Mouse (Mus musculus) heart, embryonic 15.5 days (tissue): ENCODE measurements around the gene Hist1h4a. TPM values are rescaled to one million over a fixed set of nuclear protein-coding genes. Genes with fewer than 3 reads are reported as not detected.
A peak's percentile ranks its signal among the peaks of the same experiment; 100 is the strongest.
"Not testable (repeated sequence)": the region's sequence is repeated elsewhere in the genome, so short reads cannot be mapped to it uniquely, and the experiment has no call there.

Experiments
- ATAC-seq: fragments of 200-750 bp; cut with Nextera tagmentation; replicated peaks from 2 replicates; pipeline ENCODE4 v1.8.0; 2017; ENCODE audit warnings: low read depth, moderate TSS enrichment; ENCODE audit not compliant: insufficient number of reproducible peaks, insufficient read depth, low FRiP score
- H3K27ac ChIP-seq: fragments of 300-500 bp; sonication (generic); 2 replicates; pipeline ENCODE4 v1.5.1; 2015; ENCODE audit warnings: mild to moderate bottlenecking, inconsistent platforms
- H3K27me3 ChIP-seq: fragments of 300-500 bp; sonication (generic); 2 replicates; pipeline ENCODE4 v1.6.1; 2015; ENCODE audit warnings: inconsistent platforms
- H3K36me3 ChIP-seq: fragments of 300-500 bp; sonication (generic); 2 replicates; pipeline ENCODE4 v1.6.1; 2015; ENCODE audit warnings: mild to moderate bottlenecking, inconsistent platforms
- H3K4me1 ChIP-seq: fragments of 300-500 bp; sonication (generic); replicated peaks from 2 replicates; pipeline ENCODE4 v1.6.1; 2015; ENCODE audit warnings: inconsistent platforms
- H3K4me2 ChIP-seq: fragments of 300-500 bp; sonication (generic); 2 replicates; pipeline ENCODE4 v1.6.1; 2015; ENCODE audit warnings: inconsistent platforms, mild to moderate bottlenecking, moderate library complexity
- H3K4me3 ChIP-seq: fragments of 300-500 bp; sonication (generic); 2 replicates; pipeline ENCODE4 v1.5.1; 2015; ENCODE audit warnings: mild to moderate bottlenecking, inconsistent platforms
- H3K9ac ChIP-seq: fragments of 300-500 bp; sonication (generic); 2 replicates; pipeline ENCODE4 v1.6.1; 2015; ENCODE audit warnings: mild to moderate bottlenecking, inconsistent platforms
- H3K9me3 ChIP-seq: fragments of 300-500 bp; sonication (generic); replicated peaks from 2 replicates; pipeline ENCODE4 v1.6.1; 2016; ENCODE audit warnings: inconsistent platforms
- WGBS: fragments of 180-500 bp; shearing (Covaris S2); methylation state at CpG from one replicate; pipeline ENCODE4 v1.1.7; 2015; ENCODE audit warnings: mixed read lengths; 5-methylcytosine and 5-hydroxymethylcytosine counted together
- polyA plus RNA-seq: library from polyadenylated mRNA; unstranded; fragments of >200 nt; fragmentation: Nextera tagmentation; extraction: Ambion mirVana; gene quantifications from 2 replicates; pipeline ENCODE4 v1.2.1, GENCODE M21; 2015

Hist1h4a gene
- polyA plus RNA-seq, 1 experiment from 2014 or later, result not detected

DNA sequence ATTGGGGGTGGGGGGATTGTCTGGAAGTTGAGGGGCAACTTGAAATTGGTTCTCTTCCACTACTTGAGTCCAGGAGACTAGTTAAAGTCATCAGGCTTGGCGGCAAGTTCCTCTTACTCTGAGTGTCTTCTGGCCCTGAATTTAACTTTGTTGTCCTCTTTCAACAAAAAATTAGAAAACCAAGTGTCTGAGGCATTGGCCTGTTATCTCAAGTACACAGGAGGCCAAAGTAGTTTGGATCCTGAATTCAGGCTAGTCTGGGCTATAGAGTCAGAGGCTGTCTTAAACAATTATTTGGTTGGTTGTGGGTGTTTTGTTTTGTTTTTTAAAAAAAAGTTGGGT, 4.1 kb upstream of the Hist1h4a start:
- Histone ChIP-seq H3K9ac (no peak overlapping the region), H3K9me3 (no peaks in the 10 kb centered on the region), H3K27ac (no peak overlapping the region), H3K36me3 (no peaks in the 10 kb centered on the region), H3K27me3 (no peaks in the 10 kb centered on the region), H3K4me2 (no peak overlapping the region), H3K4me3 (no peak overlapping the region), H3K4me1 (peaks cover 27% of the 10 kb centered on the region)
- 81% methylated on average over 1 of the region's 1 CpGs for WGBS
- ATAC-seq, result no peak

DNA sequence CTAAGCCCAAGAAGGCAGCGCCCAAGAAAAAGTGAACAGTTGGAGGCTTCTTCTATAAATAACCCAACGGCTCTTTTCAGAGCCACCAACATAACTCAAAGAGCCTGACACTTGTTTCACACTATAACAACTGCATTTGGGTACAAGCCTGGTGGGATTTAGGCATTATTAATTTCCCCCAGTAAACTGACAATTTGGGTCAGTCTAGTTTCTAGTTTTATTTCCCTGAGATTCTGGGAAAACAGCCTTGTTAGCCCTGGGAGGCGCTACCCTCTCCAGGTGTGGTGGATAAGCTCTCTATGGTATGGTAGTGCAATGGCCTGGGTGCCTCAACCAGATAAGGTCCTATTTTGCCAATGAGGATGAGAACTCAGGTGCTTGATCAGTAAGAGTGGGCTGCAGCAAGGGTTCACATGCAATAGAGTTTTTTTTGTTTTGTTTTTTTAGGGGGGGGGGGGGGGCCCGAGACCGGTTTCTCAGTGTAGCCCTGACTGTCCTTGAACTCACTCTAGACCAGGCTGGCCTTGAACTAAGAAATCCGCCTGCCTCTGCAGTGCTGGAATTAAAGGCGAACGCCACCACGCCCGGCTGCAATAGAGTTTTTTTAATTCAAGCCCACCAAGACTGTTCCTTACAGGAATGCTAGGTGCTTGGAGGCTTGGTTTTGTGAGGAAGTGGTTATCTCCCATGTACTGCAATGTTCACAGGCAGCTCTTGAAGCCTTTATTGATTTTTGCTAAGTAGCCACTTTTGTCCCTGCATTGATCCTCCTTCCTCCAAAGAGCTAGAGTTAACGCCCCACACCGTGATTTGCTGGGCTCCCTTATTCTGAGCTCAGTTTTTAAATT, 3.5 kb upstream of the Hist1h4a start:
- Histone ChIP-seq H3K9ac (peak overlapping the region; percentile 75), H3K4me1 (peaks cover 31% of the 10 kb centered on the region), H3K36me3 (no peaks in the 10 kb centered on the region), H3K9me3 (no peaks in the 10 kb centered on the region), H3K27me3 (no peaks in the 10 kb centered on the region), H3K4me3 (peak overlapping the region; percentile 68), H3K27ac (peak overlapping the region; percentile 95), H3K4me2 (peak overlapping the region; percentile 92)
- no peak for ATAC-seq
- 43% methylated on average over 12 of the region's 12 CpGs for WGBS

- peak within 1 kb of the TSS; percentile 75 for H3K9ac ChIP-seq
- H3K36me3 ChIP-seq, result no peaks in the 10 kb centered on the region
- H3K4me3 ChIP-seq, result peak within 1 kb of the TSS; percentile 68
- WGBS, result 4% methylated on average over 34 of the region's 34 CpGs
- peak within 1 kb of the TSS; percentile 92 for H3K4me2 ChIP-seq
- H3K27ac ChIP-seq, result peak within 1 kb of the TSS; percentile 95
- no peaks in the 10 kb centered on the region for H3K9me3 ChIP-seq
- peak; percentile 67 for ATAC-seq
- H3K4me1 ChIP-seq, result peaks cover 29% of the 10 kb centered on the region
- H3K27me3 ChIP-seq, result no peaks in the 10 kb centered on the region
These were observed 2.7 kb upstream of the Hist1h4a start, which contains the start of gene Hist1h1a for GRCm38 (mm10) chr13:23763586-23764323. Gene Hist1h1a, plus strand, starts transcription at chr13:23763666.

GRCm38 (mm10) chr13:23763242-23763585, 2.2 kb upstream of the Hist1h4a start:
- Histone ChIP-seq H3K4me3 (peak overlapping the region; percentile 68), H3K4me2 (peak overlapping the region; percentile 92), H3K27me3 (no peaks in the 10 kb centered on the region), H3K27ac (peak overlapping the region; percentile 95), H3K36me3 (no peaks in the 10 kb centered on the region), H3K9me3 (no peaks in the 10 kb centered on the region), H3K9ac (peak overlapping the region; percentile 75), H3K4me1 (peaks cover 29% of the 10 kb centered on the region)
- ATAC-seq, result no peak
- WGBS, result under 1% methylated on average over 10 of the region's 10 CpGs

- peaks cover 34% of the 10 kb centered on the region for H3K4me1 ChIP-seq
These were observed 1.1 kb upstream of the Hist1h4a start, which contains the start of gene Hist1h3a for GRCm38 (mm10) chr13:23761871-23762821. Gene Hist1h3a, minus strand, starts transcription at chr13:23762386.

DNA sequence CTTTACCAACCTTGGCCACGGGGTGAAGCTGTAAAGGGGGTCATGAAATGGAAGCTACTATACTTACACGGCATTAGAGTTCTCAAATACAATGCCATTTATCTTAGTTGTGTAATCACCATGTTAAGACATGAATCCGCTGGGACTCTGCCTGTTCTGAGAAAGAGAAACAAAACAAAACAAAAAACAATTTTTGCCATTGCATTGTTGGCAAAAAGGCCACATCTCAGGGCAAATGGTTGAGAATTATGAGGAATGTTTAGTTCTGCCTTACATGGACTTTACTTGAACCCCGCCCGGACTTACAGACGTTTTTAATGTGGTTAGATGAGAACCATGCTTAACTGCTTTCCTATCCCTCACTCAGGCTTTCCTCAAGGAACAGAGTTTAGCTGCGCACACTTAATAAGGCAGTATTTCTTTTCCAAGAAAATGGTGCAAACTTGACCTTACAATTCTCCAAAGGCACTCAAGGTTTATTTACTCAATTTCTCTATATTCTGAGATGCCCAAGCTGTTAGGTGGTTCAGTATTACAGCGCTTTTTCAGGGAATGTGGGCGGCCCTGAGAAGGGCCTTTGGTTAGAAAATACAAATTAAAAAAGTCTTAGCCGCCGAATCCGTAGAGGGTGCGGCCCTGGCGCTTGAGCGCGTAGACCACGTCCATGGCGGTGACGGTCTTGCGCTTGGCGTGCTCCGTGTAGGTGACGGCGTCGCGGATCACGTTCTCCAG, 624 bp downstream of the Hist1h4a start:
- no peaks in the 10 kb centered on the region for H3K9me3 ChIP-seq
- peaks cover 34% of the 10 kb centered on the region for H3K4me1 ChIP-seq
- peak overlapping the region; percentile 92 for H3K4me2 ChIP-seq
- no peaks in the 10 kb centered on the region for H3K36me3 ChIP-seq
- 2% methylated on average over 23 of the region's 27 CpGs for WGBS
- peak overlapping the region; percentile 53 for H3K9ac ChIP-seq
- no peaks in the 10 kb centered on the region for H3K27me3 ChIP-seq
- H3K4me3 ChIP-seq, result peak overlapping the region; percentile 68
- no peak for ATAC-seq
- H3K27ac ChIP-seq, result peak overlapping the region; percentile 95

More at GRCm38 (mm10) chr13:23761871-23762821, 1.1 kb upstream of the Hist1h4a start, which contains the start of gene Hist1h3a:
- peak; percentile 51 for ATAC-seq
- WGBS, result under 1% methylated on average over 29 of the region's 52 CpGs
- not testable (repeated sequence) for H3K9me3 ChIP-seq, H3K27me3 ChIP-seq, H3K36me3 ChIP-seq
- peak within 1 kb of the TSS; percentile 92 for H3K4me2 ChIP-seq
- H3K27ac ChIP-seq, result peak within 1 kb of the TSS; percentile 95
- H3K9ac ChIP-seq, result peak within 1 kb of the TSS; percentile 75
- H3K4me3 ChIP-seq, result peak within 1 kb of the TSS; percentile 68

DNA sequence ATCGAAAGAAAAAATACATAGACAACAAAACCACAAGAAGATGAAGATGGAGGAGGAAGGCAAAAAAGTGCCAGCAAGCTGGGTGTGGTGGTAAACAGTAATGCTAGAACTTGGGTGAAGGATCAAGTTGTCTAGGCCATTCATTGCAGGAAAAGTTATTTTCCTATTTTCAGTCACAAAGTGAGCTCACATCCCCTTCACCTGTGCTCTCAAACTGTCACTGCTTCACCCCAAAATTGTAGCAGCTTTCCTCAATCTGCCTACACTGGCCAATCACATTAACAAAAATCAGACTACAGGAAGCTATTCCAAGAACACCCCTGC, 1.2 kb downstream of the Hist1h4a start:
- Histone ChIP-seq H3K4me1 (peaks cover 34% of the 10 kb centered on the region), H3K9ac (no peak overlapping the region), H3K4me2 (peak overlapping the region; percentile 92), H3K4me3 (peak overlapping the region; percentile 68; the same call in 1 of the 2 replicates), H3K27ac (peak overlapping the region; percentile 95), H3K36me3 (no peaks in the 10 kb centered on the region), H3K9me3 (no peaks in the 10 kb centered on the region), H3K27me3 (no peaks in the 10 kb centered on the region)
- no peak for ATAC-seq
- 61% methylated on average over 1 of the region's 1 CpGs for WGBS

- no peaks in the 10 kb centered on the region for H3K36me3 ChIP-seq
- no peak overlapping the region for H3K27ac ChIP-seq
- H3K27me3 ChIP-seq, result no peaks in the 10 kb centered on the region
- H3K4me3 ChIP-seq, result no peak overlapping the region
- no peak for ATAC-seq
- 83% methylated on average over 3 of the region's 3 CpGs for WGBS
- no peaks in the 10 kb centered on the region for H3K9me3 ChIP-seq
- no peak overlapping the region for H3K4me2 ChIP-seq
- peaks cover 32% of the 10 kb centered on the region for H3K4me1 ChIP-seq
- H3K9ac ChIP-seq, result no peak overlapping the region
These were observed 1.7 kb downstream of the Hist1h4a start for GRCm38 (mm10) chr13:23759251-23759771.

DNA sequence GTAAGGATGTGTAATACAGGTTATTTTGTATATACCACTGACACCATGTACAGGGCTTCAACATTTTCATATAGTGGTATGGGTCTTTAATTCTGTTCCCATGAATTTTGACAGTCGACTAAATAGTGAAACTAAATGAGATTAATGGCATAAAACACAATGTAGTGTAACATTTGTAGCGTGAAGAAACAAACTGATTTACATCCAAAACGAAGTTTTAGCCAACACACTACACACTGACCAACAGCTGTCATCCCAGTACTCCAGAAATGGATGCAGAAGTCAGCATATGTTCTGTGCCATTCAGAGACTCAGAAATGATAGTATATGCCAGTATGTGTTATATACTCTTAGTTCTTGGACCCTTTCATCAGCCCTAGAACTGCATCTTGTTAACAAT, 3.1 kb downstream of the Hist1h4a start:
- H3K36me3 ChIP-seq, result no peaks in the 10 kb centered on the region
- H3K27me3 ChIP-seq, result no peaks in the 10 kb centered on the region
- ATAC-seq, result no peak
- H3K9ac ChIP-seq, result no peak overlapping the region
- H3K9me3 ChIP-seq, result no peaks in the 10 kb centered on the region
- no peak overlapping the region for H3K4me3 ChIP-seq
- peaks cover 22% of the 10 kb centered on the region for H3K4me1 ChIP-seq
- WGBS, result 53% methylated on average over 3 of the region's 3 CpGs
- H3K27ac ChIP-seq, result no peak overlapping the region
- peak overlapping the region; percentile 73; the same call in 1 of the 2 replicates for H3K4me2 ChIP-seq

- ATAC-seq, result 0 out of 2 replicates have a peak, but pooled peaks have one; percentile 0
These were observed 3.7 kb downstream of the Hist1h4a start for GRCm38 (mm10) chr13:23757211-23757773.

More at GRCm38 (mm10) chr13:23757211-23757773, 3.7 kb downstream of the Hist1h4a start:
- Histone ChIP-seq H3K27ac (peak overlapping the region; percentile 86), H3K27me3 (no peaks in the 10 kb centered on the region), H3K4me2 (peak overlapping the region; percentile 73), H3K9ac (peak overlapping the region; percentile 60), H3K9me3 (no peaks in the 10 kb centered on the region), H3K4me3 (peak overlapping the region; percentile 48), H3K36me3 (no peaks in the 10 kb centered on the region), H3K4me1 (peaks cover 23% of the 10 kb centered on the region)
- WGBS, result 4% methylated on average over 18 of the region's 23 CpGs
